ENCODE assay signal across 9 mouse cellular contexts in genomic region chr1:177683931-177684836, GRCm38 (mm10). TPM values are rescaled to one million over a fixed set of nuclear protein-coding genes. Genes with fewer than 3 reads are reported as not detected.
DNase-seq lines count a peak whose midpoint lies in the region; ATAC-seq lines count a peak whose summit lies in the region.
"Had no signal": no experiment of that assay in that cellular context is flagged by ENCODE, and none has a peak within 500 bp of the region (broad histone marks: within the 10 kb centered on the region; RNA-seq: fewer than 3 reads in every experiment).

No protein-coding gene starts in this region.

- H3K4me1 ChIP-seq in midbrain, embryonic 13.5 days (replicated peaks) = peaks cover 13% of the 10 kb centered on the region
- no peaks in the 10 kb centered on the region for H3K4me1 ChIP-seq in limb, embryonic 10.5 days

- WGBS in midbrain, embryonic 13.5 days = 26% methylated on average over 18 of the region's 18 CpGs
- 63% methylated on average over 18 of the region's 18 CpGs for WGBS in limb, embryonic 10.5 days

- peak; percentile 31 for ATAC-seq in granulocyte monocyte progenitor cell, adult 5-6 weeks (replicated peaks; ENCODE audit: poor library complexity, severe bottlenecking)
- ATAC-seq in midbrain, embryonic 13.5 days = peak; percentile 51

- 0 out of 2 replicates have a peak overlapping the region, but pooled peaks have one; percentile 32 for H3K27ac ChIP-seq in midbrain, embryonic 13.5 days
- no peak overlapping the region for H3K27ac ChIP-seq in limb, embryonic 10.5 days

- DNase-seq in Muller cell, postnatal 12 days (ENCODE audit: inconsistent ontology term) = peak; percentile 94
- DNase-seq in cerebellum, adult 9-10 months = peak; percentile 76
- DNase-seq in kidney, adult 18-20 months = no peak
- DNase-seq in heart, adult 9 months (ENCODE audit: low spot score in 2 of 2) = no peak
- no peak for DNase-seq in limb, embryonic 10.5 days (ENCODE audit: low spot score)
- no peak for DNase-seq in adrenal gland, postnatal 10 days

- H3K4me3 ChIP-seq in midbrain, embryonic 13.5 days (replicated peaks) = no peak overlapping the region
- H3K4me3 ChIP-seq in limb, embryonic 10.5 days = no peak overlapping the region

- no peaks in the 10 kb centered on the region for H3K27me3 ChIP-seq in midbrain, embryonic 13.5 days
- H3K27me3 ChIP-seq in limb, embryonic 10.5 days (ENCODE audit: low read depth, poor library complexity, severe bottlenecking) = no peaks in the 10 kb centered on the region

- H3K36me3 ChIP-seq in midbrain, embryonic 13.5 days = no peaks in the 10 kb centered on the region
- H3K36me3 ChIP-seq in limb, embryonic 10.5 days = no peaks in the 10 kb centered on the region

- peak overlapping the region; percentile 29 for H3K9ac ChIP-seq in midbrain, embryonic 13.5 days (replicated peaks)

- H3K4me2 ChIP-seq in midbrain, embryonic 13.5 days (replicated peaks) = peak overlapping the region; percentile 41

- H3K9me3 ChIP-seq in midbrain, embryonic 13.5 days = no peaks in the 10 kb centered on the region
- no peaks in the 10 kb centered on the region for H3K9me3 ChIP-seq in limb, embryonic 10.5 days (replicated peaks)

RNA-seq across cellular contexts. Expression of gene 1700016C15Rik, which starts 45.4 kb away (rescaled TPM):
- total RNA-seq in granulocyte monocyte progenitor cell, adult 5-6 weeks (2014; fragmentation: Nextera tagmentation) = not detected in 2 replicates
- not detected in 2 replicates for total RNA-seq in granulocyte monocyte progenitor cell, adult 5-6 weeks (2017)
- polyA plus RNA-seq in midbrain, embryonic 13.5 days (2015; fragmentation: Nextera tagmentation; extraction: Ambion mirVana) = not detected in 2 replicates
- not detected in 2 replicates for polyA plus RNA-seq in limb, embryonic 10.5 days (2016; fragmentation: Nextera tagmentation; extraction: Ambion mirVana)
- not detected for total RNA-seq in adrenal gland, postnatal 10 days (2021)
- polyA plus RNA-seq: limb, embryonic 14.5 days had no signal

Comparison
In these comparisons a context has a peak if more than half of its experiments do, and no peak if none do; other contexts are left out.
1. DNase-seq: peak in Muller cell, postnatal 12 days (single experiment) and cerebellum, adult 9-10 months (single experiment); none in kidney, adult 18-20 months (single experiment), heart, adult 9 months (0 of 2), limb, embryonic 10.5 days (single experiment) and adrenal gland, postnatal 10 days (single experiment).